Mouse (Mus musculus) cerebellum, adult (tissue): Measurements from ENCODE around the gene Morn4.

Experiments
- ATAC-seq: cut with Nextera tagmentation; 2 replicates; pipeline ENCODE4 v1.9.2; 2017; ENCODE audit warnings: mild to moderate bottlenecking, moderate library complexity, mixed read lengths; ENCODE audit not compliant: insufficient number of reproducible peaks, low FRiP score, low TSS enrichment

Morn4 gene

DNA sequence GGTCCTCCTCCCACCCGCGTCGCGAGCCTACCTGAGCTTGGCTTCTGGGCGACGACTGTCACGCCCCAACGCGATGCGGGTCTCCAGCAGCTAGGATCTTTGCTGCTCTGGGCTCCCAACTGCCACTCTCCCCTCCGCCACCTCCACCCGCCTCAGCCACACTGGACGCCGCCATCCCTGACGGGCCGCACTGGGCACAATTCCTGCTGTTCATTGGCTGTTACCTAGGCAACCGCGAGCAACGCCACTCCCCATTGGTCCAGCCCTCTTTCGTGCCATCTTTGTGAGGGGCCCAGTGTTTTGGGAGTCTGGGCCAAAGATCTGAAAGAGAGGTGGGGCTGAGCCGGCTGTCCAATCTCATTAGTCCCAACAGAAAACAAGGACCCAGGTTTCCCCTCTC lies at the start of gene Morn4:
TSS of gene Morn4 (minus strand) at position 192 of the 400 bp plus-strand sequence.
- peak; percentile 85 for ATAC-seq

DNA sequence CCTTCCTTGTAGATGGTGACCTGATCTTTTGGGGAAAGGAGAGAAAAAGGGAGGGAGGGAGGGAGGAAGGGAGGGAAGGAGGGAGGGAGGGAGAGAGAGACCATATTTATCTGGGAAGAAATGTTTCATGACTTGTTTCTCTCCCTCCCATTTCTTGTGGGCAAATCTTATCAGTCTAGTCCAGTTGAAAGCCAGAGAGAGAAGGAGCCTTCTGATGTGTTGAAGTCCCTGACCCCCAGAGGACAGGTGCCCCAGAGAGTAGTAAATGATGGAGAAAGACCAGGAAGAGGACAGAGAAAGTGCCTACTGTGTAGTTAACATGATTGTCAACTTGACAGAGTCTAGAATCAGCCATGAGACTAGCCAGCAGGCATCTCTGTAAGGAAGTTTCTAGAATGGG lies 48.9 kb upstream of the Morn4 start:
- no peak for ATAC-seq

DNA sequence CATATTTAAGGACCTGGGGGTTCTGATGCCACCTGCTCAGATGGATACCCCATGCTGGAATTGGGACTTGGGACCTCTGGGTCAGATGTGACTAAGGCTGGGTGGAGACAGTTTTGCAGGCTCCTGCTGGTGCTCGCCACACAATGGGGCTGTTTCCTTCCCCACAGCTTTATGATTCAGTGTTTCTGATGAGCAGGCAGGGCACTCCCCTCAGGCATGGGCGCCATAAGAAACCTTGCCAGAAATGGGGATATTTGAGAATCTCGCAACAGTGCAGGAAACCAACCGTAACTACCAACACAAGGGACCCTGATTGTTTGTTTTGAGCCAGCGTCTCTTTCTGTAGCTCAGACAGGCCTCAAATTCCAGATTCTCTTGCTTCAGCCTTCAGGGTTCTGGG lies 44.9 kb upstream of the Morn4 start:
- no peak for ATAC-seq

DNA sequence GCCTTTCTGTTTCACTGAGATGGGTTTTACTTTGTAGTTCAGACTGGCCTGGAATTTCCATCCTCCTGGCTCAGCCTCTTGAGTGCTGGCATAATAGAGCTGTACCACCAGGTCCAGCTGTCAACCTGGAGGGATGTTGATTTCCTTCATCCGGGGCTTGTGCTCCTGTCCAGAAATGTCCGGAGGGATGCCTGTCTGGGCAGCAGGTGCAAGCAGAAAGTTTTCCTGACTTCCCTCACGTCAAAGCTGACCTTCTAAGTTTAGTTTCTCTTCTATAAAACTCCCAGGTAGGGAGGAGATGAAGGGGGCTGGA lies 44.1 kb upstream of the Morn4 start:
- no peak for ATAC-seq

DNA sequence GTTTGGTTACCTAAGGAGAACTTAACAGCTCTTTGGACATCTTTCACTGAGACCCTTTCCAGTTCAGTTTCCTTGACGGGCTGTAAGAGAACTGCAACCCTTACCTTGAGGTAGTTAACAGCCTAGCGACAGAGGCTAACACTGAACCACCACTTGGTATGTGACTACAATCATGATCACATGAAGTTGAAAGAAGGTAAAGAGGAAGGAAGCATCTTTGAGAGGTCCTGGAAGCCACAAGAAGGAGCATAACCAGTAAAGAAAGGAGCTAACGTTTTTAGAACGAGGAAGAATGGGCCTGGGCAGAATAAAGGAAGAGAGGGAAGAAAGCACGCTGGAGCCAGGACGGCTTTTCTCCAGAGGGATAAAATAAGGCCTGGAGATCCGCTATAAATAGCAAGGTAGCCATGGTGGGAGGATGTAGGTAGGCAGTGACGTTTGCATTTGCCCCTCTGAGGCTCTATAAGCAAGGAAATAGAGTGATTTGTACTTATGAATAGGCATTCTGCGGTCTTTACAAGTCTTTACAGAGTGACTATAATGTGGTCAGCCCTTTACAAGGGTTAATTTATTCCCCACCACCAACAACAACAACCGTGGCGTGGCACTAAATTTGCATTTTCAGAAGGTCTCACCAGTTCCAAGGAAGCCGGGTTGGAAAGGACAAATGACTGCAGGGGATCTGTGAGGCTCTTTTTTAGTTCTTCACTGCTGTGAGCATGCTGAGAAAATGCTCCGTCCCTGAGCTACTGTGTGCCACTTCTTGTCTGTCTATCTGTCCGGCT lies 43.5 kb upstream of the Morn4 start:
- no peak for ATAC-seq

DNA sequence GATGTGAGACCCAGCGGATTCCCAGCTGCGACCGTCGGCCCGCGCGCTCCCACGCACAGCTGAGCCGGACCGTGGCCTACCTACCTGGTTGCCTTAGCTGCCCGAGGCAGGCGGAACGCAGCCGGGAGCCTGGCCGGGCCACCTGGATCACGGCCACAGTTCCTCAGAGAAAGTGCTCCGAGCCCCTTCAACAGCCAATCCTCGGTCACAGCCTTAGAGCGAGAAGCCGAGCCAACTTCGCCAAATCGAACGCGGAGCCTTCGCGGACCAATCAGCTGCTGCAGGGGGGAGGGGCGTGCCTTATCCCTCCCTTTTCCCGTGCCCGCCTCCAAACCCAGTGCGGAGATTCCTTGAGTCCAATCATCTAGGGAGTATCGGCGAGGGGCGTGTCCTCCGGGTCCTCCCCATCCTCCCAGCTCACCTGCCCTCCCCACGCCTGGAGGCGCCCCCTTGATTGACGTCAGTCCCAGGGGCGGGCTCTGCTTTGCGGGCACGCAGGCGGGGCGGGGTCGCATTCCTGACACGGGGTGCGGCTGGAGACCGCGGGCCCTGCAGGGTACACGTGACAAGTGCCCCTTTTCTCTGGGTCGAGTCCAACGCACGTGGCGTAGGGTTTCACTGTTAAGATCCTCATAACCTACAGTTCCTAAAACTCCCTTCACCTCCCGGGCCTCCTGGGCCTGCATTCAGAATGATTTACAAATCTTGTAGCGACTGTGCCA lies 42.8 kb upstream of the Morn4 start, which contains the start of gene Avpi1:
TSS of gene Avpi1 (minus strand) at position 273 of the 722 bp plus-strand sequence.
- peak; percentile 89 for ATAC-seq

DNA sequence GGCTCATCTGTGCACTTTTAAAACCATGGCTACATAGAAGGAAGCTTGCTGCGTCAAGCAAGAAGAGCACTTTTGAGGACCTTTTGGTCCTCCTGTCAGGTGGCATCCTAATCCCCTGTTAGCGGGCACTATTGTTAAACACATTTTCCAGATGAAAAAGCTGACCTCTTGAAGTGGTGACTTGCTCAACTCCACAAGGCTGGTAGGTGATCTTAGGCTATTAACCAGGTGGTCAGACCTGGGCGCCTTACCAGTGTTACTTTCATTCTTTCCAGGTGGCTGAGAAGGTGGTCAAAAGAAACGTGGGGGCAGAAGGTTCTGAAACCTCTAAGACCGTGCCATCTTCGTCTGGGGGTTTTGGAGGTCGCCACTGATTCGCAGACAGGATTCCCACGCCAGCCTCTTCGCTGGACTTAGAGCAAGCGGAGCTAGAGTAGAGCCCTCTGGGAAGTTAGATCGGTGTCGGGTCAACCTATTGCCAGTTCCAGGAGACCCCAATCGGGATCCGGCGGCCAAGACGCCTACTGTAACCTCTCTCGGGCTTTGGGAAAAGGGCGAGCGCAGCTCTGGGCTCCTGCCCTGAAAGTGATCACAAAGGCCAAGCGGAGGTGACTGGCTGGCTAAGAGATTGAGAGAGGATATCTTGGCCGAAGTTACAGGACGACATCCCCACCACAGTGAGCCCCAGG lies 42.0 kb upstream of the Morn4 start:
- no peak for ATAC-seq

DNA sequence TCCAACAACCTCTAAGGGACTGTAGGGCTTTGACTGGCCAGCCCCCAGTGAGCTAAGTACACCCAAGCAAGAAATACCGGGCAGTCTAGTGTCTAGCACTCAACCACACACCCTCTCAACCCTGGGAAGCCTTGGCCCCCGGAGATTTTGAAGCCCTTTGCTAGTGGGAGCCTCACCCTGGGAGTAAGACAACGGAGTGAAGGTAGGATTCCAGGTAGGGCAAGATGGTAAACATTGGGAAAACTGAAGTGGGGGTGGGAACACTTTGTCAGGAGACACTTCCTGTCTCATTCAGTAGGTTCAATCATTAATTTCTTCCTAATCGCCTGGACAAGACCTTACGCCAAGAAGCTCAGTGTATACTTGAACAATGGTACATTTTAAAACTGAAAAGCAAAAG lies 40.9 kb upstream of the Morn4 start:
- ATAC-seq, result no peak

DNA sequence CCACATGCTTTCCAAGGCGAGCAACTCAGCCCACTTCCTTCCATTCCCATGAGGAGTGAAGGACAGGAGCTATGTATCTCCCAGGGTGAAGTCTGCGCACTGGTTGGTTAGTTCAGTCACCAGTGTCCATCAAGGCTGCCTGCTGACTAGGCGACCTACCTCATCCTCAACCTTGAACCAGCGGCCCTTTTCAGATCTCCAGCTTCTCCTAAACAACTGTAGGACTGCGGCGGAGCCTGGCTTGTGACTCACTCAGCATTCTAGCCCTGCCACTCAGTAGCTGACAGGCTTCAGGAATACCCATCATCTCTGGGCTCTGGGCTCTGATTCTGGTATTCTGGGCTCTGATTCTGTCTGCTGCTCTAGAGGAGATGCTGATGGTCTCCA lies 40.1 kb upstream of the Morn4 start:
- no peak for ATAC-seq

DNA sequence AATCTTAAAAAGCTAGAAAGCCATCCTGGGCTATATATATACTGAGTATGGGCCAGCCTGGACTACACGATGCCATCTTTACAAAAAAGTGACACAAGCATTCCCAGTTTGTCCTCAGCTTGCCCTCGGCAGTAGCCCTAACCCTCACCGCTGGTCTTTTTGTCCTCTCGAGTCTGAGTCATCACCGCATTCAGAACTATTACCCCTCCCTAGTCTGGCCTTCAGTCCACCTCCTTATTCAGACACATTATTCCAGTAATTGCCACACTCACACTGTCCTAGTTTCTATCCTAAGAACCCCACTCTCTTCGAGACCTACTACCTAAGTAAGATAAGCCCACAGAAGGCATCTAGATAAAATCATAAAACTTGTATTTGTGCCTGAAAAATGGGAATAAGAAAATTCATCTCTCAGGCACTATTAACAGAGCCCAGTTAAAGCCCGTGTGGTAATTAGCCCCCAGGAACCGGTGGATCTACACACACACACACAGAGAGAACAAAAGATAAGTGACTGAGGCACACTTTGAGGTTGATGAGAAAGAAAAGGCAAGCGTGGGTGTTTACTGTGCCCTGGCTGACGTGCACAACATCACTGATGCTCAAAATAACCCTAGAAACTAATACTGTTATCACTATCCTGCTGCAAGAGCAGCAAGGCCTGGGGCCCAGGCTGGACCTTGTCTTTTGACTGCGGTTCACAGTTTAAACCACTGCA lies 39.5 kb upstream of the Morn4 start:
- no peak for ATAC-seq

DNA sequence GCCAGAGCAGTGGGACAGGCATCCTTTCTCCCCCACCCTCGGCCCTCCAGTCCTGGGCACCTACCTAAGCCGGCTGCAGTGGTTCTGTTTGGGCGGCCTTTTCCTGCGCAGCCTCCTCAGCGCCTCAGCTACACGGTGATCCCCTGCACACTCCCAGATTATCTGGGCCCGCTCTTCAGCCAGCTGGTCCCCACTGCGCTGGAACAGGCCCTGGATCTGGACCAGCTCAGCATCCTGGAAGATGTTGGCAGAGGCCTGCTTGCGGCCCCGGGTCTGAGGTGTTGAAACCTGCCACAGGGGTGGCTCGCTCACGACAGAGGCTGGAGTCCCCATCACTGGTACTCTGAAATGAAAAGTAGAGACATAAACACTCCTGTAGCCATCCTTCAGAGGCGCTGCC lies 38.5 kb upstream of the Morn4 start:
- ATAC-seq, result no peak

DNA sequence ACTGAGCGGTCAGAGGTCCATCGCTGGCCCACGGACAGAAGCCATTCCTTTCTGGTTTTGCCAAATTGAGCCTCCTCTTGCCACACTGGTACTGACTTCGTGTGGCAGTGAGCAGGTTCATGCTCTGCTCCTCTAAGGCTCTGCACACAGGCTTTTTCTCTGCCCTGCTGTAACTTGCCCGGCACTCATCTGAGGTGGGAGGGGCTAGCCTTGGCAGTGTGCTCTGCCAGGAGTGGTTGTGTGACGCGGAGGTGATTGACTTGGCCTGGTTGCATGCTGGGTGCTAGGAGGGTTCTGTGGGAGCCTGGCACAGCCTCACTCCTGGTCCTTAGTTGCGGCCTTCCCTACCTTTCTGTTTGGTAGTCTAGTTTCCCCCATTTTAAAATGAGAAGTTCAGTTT lies 34.3 kb upstream of the Morn4 start:
- no peak for ATAC-seq

DNA sequence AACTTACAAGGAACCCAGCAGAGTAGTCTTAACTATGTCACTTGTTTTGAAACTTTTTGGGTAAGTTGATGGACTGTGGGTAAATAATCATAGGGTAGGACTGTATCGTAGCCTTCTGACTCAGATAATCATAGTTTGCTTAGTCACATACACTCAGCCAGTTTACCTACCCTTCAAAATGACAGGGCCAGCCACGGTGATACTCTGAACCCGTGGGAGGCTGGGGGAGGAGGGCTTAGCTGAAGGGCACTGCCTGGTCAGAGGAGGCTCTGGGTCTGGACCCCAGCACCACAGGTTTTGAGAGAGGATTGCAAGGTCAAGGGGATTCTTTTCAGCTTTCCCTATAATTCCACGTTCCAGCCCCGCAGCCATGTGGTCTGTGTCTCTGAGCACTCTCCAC lies 32.4 kb upstream of the Morn4 start:
- ATAC-seq, result no peak

DNA sequence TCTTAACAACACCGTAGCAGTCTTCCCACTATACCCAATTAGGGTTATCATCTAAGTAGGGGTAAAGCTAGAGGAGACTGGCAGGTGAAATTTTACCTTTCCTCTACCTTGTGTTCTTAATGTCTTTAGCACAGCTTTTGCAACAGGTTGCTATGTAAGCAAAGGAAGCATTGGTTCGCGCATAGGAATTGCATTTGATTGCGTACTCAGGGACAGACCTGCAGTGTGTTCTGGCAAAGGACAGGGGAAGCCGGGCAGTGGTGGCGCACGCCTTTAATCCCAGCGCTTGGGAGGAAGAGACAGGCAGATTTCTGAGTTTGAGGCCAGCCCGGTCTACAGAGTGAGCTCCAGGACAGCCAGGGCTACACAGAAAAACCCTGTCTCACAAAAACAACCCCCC lies 32.0 kb upstream of the Morn4 start:
- ATAC-seq, result no peak

DNA sequence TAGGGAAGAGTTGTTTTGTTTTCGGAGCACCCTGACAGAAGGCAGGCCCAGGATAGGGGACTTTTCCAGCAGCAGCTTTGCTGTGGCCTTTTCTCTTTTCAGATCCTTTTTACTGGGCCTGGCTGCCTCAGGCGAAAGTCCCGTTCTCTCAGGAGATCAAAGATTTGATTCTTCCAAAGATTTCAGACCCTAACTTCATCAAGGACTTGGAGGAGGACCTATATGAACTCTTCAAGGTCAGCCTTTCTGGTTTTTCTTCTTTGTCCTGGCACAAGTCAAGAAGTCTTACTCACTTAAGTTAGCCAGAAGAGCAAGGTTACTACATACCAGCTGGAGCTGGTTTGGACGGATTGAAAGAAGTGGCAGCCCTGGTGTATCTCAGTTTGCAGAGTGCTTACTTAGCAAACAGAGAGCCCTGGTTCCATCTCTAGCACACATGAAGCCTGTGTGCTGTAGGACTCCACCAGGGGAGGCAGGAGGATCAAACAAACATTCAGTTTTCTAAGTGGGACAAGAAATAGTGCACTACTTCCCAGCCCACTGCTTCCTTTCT lies 29.7 kb upstream of the Morn4 start:
- ATAC-seq, result no peak

DNA sequence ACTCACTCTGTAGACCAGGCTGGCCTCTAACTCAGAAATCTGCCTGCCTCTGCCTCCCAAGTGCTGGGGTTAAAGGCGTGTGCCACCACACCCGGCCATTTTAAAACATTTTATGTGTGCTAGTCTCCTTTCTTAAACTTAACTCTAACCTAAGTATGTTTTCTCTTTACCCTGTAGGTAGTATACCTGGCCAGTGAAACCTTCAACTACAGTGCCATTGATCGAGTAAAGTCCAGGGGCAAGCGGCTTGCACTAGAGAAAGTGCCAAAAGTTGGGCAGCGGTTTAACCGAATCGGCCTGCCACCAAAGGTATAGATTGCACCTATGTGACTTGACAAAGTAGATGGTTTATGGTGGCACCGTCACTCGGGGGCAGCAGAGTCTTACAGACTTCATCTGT lies 18.5 kb upstream of the Morn4 start:
- no peak for ATAC-seq

DNA sequence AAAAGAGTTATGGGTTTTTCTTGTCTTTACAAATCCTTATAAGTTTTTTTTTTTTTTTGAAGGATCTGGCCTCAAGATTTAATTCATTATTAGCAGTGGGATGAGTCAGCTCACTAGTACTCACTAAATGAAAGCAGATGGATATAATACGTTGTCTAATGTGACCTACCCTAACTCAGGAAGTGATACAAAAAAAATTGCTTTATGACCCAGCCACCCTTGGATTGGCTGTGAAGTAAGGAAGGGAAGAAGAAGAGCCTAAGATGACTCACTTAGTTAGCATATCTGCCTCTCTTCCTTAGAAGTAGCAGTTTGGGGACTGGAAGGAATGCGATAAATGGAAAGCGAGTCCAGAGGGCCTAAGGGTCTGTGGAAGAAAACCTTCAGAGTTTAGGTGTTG lies 13.2 kb upstream of the Morn4 start:
- no peak for ATAC-seq

DNA sequence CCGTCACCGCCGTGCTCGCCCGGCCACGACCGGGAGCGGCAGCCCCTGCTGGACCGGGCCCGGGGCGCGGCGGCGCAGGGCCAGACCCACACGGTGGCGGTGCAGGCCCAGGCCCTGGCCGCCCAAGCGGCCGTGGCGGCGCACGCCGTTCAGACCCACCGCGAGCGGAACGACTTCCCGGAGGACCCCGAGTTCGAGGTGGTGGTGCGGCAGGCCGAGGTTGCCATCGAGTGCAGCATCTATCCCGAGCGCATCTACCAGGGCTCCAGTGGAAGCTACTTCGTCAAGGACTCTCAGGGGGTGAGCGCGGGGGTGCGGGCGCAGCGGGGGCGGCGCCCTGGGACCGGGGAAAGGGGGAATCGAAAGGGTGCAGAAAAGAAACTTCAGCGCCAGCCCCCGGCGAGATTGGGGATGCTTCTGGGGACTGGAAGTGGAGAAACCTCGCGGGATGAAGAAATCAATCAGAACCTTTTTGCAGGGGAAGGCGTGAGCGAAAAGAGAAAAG lies 4.5 kb upstream of the Morn4 start:
- no peak for ATAC-seq

DNA sequence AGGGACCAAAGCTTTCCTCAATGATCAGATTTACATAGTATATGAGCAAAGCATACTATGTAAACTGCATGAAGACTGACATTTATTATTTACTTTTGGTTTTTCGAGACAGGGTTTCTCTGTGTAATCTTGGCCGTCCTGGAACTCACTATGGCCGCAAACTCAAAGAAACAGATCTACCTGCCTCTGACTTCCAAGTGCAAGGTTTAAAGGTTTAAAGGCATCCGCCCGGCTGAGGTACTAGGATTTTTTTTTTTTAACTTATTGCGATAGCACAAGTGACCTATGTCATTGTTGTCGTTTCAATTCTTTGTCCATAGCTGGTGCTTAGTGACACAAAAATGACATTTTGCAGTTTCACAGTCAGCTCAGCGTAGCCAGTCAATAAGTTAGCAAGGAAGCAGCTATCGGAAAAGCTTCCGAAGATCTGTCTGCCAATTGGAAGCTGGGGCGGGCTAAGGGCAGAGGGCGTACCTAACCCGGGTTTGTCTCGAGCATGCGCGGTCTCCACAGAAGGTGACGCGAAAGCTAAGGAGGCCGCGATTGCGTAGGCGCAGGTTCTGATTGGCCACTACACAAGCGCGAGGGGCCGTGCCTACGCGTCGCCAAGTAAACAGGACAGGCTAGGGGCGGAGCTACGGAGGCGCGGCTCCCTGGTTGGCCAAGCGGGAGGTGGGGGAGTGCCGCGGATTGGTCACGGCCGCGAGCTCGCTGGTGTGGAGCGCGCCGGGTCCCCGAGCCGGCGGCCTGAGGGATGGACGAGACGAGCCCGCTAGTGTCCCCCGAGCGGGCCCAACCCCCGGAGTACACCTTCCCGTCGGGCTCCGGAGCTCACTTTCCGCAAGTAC lies 3.8 kb upstream of the Morn4 start, which contains the start of gene Pi4k2a:
TSS of gene Pi4k2a (plus strand) at position 723 of the 848 bp plus-strand sequence.
- ATAC-seq, result peak; percentile 96
